ENCODE assay signal across 14 mouse cellular contexts in genomic region chr2:11187166-11187565, GRCm38 (mm10). TPM values are rescaled to one million over a fixed set of nuclear protein-coding genes. Genes with fewer than 3 reads are reported as not detected.
DNase-seq lines count a peak whose midpoint lies in the region; ATAC-seq and TF ChIP-seq lines count a peak whose summit lies in the region.
"Had no signal": no experiment of that assay in that cellular context is flagged by ENCODE, and none has a peak within 500 bp of the region (broad histone marks: within the 10 kb centered on the region; RNA-seq: fewer than 3 reads in every experiment).

No protein-coding gene starts in this region.

- TF ChIP-seq CTCF in lung, postnatal 0 days (IDR thresholded peaks at IDR 0.05): no peak
- no peak for TF ChIP-seq CTCF in lung, adult 2 months (IDR thresholded peaks at IDR 0.05; ENCODE audit: insufficient read depth, low read length)

- no peak; the same call in 1 of the 2 replicates for ATAC-seq in lung, postnatal 0 days
- ATAC-seq in inflammation-experienced regulatory T-cells, adult 6 months: peak; percentile 87
- peak; percentile 95 for ATAC-seq in megakaryocyte progenitor cell, adult 5-6 weeks (replicated peaks; ENCODE audit: poor library complexity)
- no peak for ATAC-seq in hindbrain, embryonic 11.5 days (ENCODE audit: low FRiP score)

- H3K27ac ChIP-seq in lung, postnatal 0 days (ENCODE audit: low read length): no peak overlapping the region
- no peak overlapping the region for H3K27ac ChIP-seq in midbrain, embryonic 10.5 days (replicated peaks)
- no peak overlapping the region for H3K27ac ChIP-seq in hindbrain, embryonic 11.5 days (ENCODE audit: low read depth, low read length)
- H3K27ac ChIP-seq: neural tube, embryonic 12.5 days had no signal

- H3K4me3 ChIP-seq in lung, postnatal 0 days (ENCODE audit: low read depth, low read length): no peak overlapping the region
- H3K4me3 ChIP-seq in lung, adult 2 months (replicated peaks; ENCODE audit: extremely low read depth, low read depth, low read length): no peak overlapping the region
- no peak overlapping the region for H3K4me3 ChIP-seq in midbrain, embryonic 10.5 days
- no peak overlapping the region for H3K4me3 ChIP-seq in hindbrain, embryonic 11.5 days (ENCODE audit: low read depth, low read length)
- H3K4me3 ChIP-seq: neural tube, embryonic 12.5 days had no signal

- H3K27me3 ChIP-seq in lung, postnatal 0 days (replicated peaks; ENCODE audit: insufficient read depth, low read length): no peaks in the 10 kb centered on the region
- H3K27me3 ChIP-seq in midbrain, embryonic 10.5 days (ENCODE audit: low read depth, poor library complexity, severe bottlenecking): peaks cover 42% of the 10 kb centered on the region
- no peaks in the 10 kb centered on the region for H3K27me3 ChIP-seq in hindbrain, embryonic 11.5 days (ENCODE audit: control insufficient read depth, insufficient read depth, low read length)
- H3K27me3 ChIP-seq: neural tube, embryonic 12.5 days had no signal

- DNase-seq in lung, postnatal 0 days (ENCODE audit: low spot score): peak; percentile 34
- DNase-seq in lung, adult 2 months: no peak
- DNase-seq in thymus, postnatal 25 days: peak; percentile 74
- no peak for DNase-seq in gastrocnemius, adult 8-10 months (ENCODE audit: low spot score in 2 of 2)
- no peak for DNase-seq in midbrain, embryonic 10.5 days (ENCODE audit: low spot score)
- DNase-seq in hindbrain, embryonic 11.5 days (ENCODE audit: low spot score): no peak
- DNase-seq: gastrocnemius, postnatal 14 days; heart, postnatal 14 days; kidney, adult 8-10 months; lung, embryonic 14.5 days; right cerebral cortex, adult 18-20 months had no signal

- no peak overlapping the region for H3K4me2 ChIP-seq in lung, postnatal 0 days (replicated peaks; ENCODE audit: low read depth, low read length)
- H3K4me2 ChIP-seq in hindbrain, embryonic 11.5 days (replicated peaks; ENCODE audit: low read depth, low read length): no peak overlapping the region
- H3K4me2 ChIP-seq: lung, embryonic 14.5 days; neural tube, embryonic 12.5 days had no signal

- H3K4me1 ChIP-seq in lung, postnatal 0 days (ENCODE audit: insufficient read depth, low read depth, low read length): no peaks in the 10 kb centered on the region
- peaks cover 2% of the 10 kb centered on the region; the same call in 1 of the 2 replicates for H3K4me1 ChIP-seq in lung, adult 2 months (ENCODE audit: control insufficient read depth, insufficient read depth, low read length)
- no peaks in the 10 kb centered on the region for H3K4me1 ChIP-seq in midbrain, embryonic 10.5 days
- no peaks in the 10 kb centered on the region for H3K4me1 ChIP-seq in hindbrain, embryonic 11.5 days (replicated peaks; ENCODE audit: control insufficient read depth, insufficient read depth, low read length)
- H3K4me1 ChIP-seq: neural tube, embryonic 12.5 days had no signal

- H3K36me3 ChIP-seq in lung, postnatal 0 days (ENCODE audit: insufficient read depth, low read length): no peaks in the 10 kb centered on the region
- H3K36me3 ChIP-seq in midbrain, embryonic 10.5 days: no peaks in the 10 kb centered on the region
- no peaks in the 10 kb centered on the region for H3K36me3 ChIP-seq in hindbrain, embryonic 11.5 days (ENCODE audit: control insufficient read depth, insufficient read depth, low read length)
- H3K36me3 ChIP-seq: neural tube, embryonic 12.5 days had no signal

- no peak for TF ChIP-seq POLR2A in lung, adult 2 months (IDR thresholded peaks at IDR 0.05; ENCODE audit: borderline replicate concordance, extremely low read depth, low read depth, low read length)

- TF ChIP-seq EP300 in lung, postnatal 0 days (IDR thresholded peaks at IDR 0.05): no peak

- no peak overlapping the region for H3K9ac ChIP-seq in lung, postnatal 0 days (replicated peaks; ENCODE audit: low read depth)
- no peak overlapping the region for H3K9ac ChIP-seq in hindbrain, embryonic 11.5 days (ENCODE audit: low read depth, low read length)
- H3K9ac ChIP-seq: lung, embryonic 14.5 days; neural tube, embryonic 12.5 days had no signal

- no peaks in the 10 kb centered on the region for H3K9me3 ChIP-seq in lung, postnatal 0 days (ENCODE audit: low read length)
- H3K9me3 ChIP-seq in midbrain, embryonic 10.5 days (replicated peaks): no peaks in the 10 kb centered on the region; the same call in 1 of the 2 replicates
- no peaks in the 10 kb centered on the region for H3K9me3 ChIP-seq in hindbrain, embryonic 11.5 days (ENCODE audit: control insufficient read depth, low read length)
- H3K9me3 ChIP-seq: neural tube, embryonic 12.5 days had no signal

- 19% methylated on average over 2 of the region's 2 CpGs for WGBS in lung, postnatal 0 days
- WGBS in lung, adult 2 months: 20% methylated on average over 2 of the region's 2 CpGs
- WGBS in midbrain, embryonic 10.5 days: 84% methylated on average over 2 of the region's 2 CpGs
- 71% methylated on average over 2 of the region's 2 CpGs for WGBS in hindbrain, embryonic 11.5 days

RNA-seq across cellular contexts. Expression of gene Prkcq, which starts 15.3 kb away (rescaled TPM):
- polyA plus RNA-seq in lung, postnatal 0 days (2015; fragmentation: Nextera tagmentation; extraction: Ambion mirVana): 2.2 and 2.7 TPM in 2 replicates
- 2.8 and 3.8 TPM in 2 replicates for polyA plus RNA-seq in lung, adult 2 months (2012; rRNA removed)
- 100 to 1,000 TPM in 1 of 3 experiments, 10 to 100 TPM in 2; 86.5 to 144 (median 99.9) TPM for polyA plus RNA-seq in inflammation-experienced regulatory T-cells, adult 6 months (2017; shearing (Covaris generic))
- 0.34 and 4.0 TPM in 2 replicates for total RNA-seq in megakaryocyte progenitor cell, adult 5-6 weeks (2015)
- 1.2 and 1.8 TPM in 2 replicates for total RNA-seq in megakaryocyte progenitor cell, adult 5-6 weeks (2017)
- 10 to 100 TPM; 84.4 to 90.5 (median 86.1) TPM for total RNA-seq in gastrocnemius, adult 8-10 months (2022)
- 1.8 and 2.0 TPM in 2 replicates for polyA plus RNA-seq in midbrain, embryonic 10.5 days (2016; fragmentation: Nextera tagmentation; extraction: Ambion mirVana)
- polyA plus RNA-seq in hindbrain, embryonic 11.5 days (2014; fragmentation: Nextera tagmentation; extraction: Ambion mirVana): 3.1 and 3.7 TPM in 2 replicates

Comparison
In these comparisons a context has a peak if more than half of its experiments do, and no peak if none do; other contexts are left out.
1. DNase-seq: peak in lung, postnatal 0 days (single experiment) and thymus, postnatal 25 days (single experiment); none in lung, adult 2 months (single experiment), gastrocnemius, adult 8-10 months (0 of 2), midbrain, embryonic 10.5 days (single experiment) and hindbrain, embryonic 11.5 days (single experiment).
2. ATAC-seq: peak in inflammation-experienced regulatory T-cells, adult 6 months (single experiment) and megakaryocyte progenitor cell, adult 5-6 weeks (single experiment); none in lung, postnatal 0 days (single experiment) and hindbrain, embryonic 11.5 days (single experiment).
3. RNA of gene Prkcq, which starts 15.3 kb away (polyA plus RNA-seq): 86.5 to 144 TPM in inflammation-experienced regulatory T-cells, adult 6 months; 2.8 to 3.8 TPM in lung, adult 2 months, 3.1 to 3.7 TPM in hindbrain, embryonic 11.5 days, 2.2 to 2.7 TPM in lung, postnatal 0 days and 1.8 to 2.0 TPM in midbrain, embryonic 10.5 days; every median in the first group is over 10 times any median in the second.